Mouse (Mus musculus): ENCODE data around the gene Fgf14.
"Not testable (repeated sequence)": the region's sequence is repeated elsewhere in the genome, so short reads cannot be mapped to it uniquely, and the experiment has no call there.

Fgf14 gene

GRCm38 (mm10) chr14:124195331-124195730 is 481.6 kb downstream of the Fgf14 start:
- DNase-seq (ENCODE audit: low read depth, low spot score) = no peak

DNA sequence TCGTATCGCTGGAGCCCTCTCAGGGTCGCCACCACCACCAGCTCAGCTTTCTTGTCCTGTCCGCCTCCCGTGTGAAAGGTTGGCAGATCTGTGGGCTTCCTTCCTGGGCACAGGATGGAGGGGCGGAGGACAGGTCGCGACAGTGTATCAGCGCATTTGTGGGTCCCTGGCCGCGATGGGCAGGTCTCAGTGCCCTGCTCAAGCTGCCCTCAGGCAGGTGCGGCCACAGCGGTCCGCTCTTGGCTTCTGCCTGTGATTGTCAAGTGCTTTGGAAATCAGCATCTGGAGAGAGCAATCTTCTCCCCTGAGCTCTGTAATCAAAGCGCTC is 484.1 kb downstream of the Fgf14 start:
- no peak for DNase-seq (ENCODE audit: low read depth, low spot score)

GRCm38 (mm10) chr14:124191913-124192814 is 484.8 kb downstream of the Fgf14 start:
- no peak for DNase-seq (ENCODE audit: low read depth, low spot score)

- no peak for DNase-seq (ENCODE audit: low read depth, low spot score)
Measured at GRCm38 (mm10) chr14:124180265-124180664, 496.7 kb downstream of the Fgf14 start.

DNA sequence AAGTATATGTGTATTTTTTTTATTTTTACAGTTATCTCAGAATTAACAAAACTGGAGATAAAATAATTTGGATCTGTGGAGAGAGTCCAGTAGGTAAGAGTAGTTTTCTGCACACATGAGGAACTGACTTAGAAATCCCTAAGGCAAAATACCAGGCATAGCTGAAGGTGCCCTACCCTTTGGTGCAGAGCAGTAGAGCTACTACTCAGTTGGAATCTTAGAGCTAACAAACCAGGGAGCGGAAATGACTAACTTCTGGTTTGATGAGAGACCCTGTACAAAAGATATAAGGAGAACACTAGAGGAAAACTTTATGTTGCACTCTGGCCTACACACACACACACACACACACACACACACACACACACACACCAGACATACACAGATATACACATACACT is 502.8 kb downstream of the Fgf14 start:
- no peak for DNase-seq (ENCODE audit: low read depth, low spot score)

DNA sequence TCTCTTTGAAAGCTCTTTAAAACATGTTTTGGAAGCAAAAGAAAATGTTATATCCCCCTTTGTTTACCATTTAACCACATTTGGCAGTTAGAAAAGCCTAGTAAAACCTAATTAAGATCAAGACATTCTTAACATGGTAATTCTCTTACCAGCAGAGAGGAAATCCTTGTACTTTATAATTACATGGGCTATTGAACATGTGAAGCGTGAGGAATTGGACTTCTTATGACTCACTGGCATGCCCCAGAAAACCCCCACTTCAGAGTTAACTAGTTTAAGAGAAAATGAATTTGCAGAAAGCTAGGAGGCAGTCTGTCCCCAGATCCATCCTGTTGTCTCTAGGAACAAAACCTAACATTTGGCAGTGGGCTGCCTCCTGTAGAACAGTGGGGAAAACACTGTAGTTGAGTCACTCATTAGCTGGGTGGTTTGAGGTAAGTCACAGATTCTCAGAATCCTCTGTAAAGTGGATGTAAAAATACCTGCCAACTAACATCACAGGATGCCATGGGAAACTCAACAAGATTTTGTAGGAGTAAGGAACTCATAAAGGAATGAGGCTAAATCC is 513.2 kb downstream of the Fgf14 start:
- DNase-seq (ENCODE audit: low read depth, low spot score) = no peak

DNA sequence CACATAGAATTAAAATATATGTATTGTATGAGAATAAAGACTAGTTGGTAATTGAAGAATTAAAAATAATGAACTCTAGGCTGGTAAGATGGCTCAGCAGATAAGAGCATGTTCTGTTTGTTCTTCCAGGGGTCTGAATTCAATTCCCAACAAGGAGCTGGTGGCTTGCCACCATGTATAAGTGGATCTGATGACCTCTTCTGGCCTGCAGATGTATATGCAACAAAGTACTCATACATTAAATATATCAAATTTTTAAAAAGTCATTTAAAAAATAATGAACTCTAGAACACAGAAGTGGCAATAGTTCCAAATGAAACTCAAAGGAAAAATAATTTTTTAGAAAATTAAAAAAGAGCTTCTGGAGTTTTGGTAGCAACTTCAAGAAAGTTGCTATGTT is 529.5 kb downstream of the Fgf14 start:
- DNase-seq (ENCODE audit: low read depth, low spot score) = no peak

- DNase-seq (ENCODE audit: low read depth, low spot score) = no peak
Measured at GRCm38 (mm10) chr14:124107205-124107873, 569.6 kb downstream of the Fgf14 start.

DNA sequence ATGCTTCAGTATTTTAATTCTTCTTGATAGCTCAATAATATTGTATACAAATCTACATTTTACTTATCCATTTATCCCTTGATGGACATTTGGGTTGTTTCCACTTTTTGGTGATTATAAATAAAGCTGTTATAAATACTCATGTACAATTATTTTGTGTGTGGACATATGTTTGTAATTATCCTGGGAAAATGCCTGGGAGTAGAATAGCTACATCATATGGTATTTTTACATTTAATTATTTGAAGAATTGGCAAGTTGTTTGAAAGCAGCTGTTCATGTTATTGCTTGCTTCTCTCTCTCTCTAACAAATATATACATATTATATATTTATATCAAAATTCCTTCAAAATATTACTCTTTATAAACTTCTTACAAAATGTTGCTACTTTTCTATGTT is 593.8 kb downstream of the Fgf14 start:
- DNase-seq (ENCODE audit: low read depth, low spot score) = no peak

DNA sequence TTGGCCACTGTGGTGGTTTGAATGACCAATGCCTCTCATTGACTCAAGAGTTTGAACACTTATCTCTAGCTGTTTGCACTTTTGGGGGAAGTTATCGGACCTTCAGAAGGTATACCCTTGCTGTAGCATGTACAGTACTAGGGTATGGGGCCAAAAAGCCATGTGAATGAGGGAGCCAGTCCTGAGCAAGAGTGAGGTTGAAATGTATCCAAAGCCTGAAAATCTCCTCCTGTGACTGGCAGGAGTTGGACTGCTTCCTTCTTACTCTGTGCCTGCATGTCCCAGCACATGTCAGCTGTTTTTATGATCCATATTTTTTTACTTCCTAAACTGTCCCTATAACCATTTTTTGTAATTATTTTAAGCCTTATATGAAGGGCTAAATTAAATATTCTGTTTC is 632.9 kb downstream of the Fgf14 start:
- no peak for DNase-seq (ENCODE audit: low read depth, low spot score)

DNA sequence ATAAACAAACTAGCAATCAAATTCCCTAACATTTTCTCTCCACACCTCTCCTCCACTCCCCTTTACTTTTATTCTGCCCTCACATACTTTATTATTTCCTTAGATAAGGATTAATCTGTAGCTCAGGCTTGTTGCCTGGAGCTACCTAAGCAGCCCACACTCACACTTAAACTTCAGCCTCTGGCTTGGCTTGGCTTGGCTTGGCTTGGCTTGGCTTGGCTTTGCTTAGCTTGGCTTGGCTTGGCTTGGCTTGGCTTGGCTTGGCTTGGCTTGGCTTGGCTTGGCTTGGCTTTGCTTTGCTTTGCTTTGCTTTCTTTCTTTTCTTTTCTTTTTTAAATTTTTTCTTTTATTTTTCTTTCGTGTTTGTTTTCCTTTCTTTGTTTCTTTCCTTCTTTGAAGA is 636.3 kb downstream of the Fgf14 start:
- no peak for DNase-seq (ENCODE audit: low read depth, low spot score)

DNA sequence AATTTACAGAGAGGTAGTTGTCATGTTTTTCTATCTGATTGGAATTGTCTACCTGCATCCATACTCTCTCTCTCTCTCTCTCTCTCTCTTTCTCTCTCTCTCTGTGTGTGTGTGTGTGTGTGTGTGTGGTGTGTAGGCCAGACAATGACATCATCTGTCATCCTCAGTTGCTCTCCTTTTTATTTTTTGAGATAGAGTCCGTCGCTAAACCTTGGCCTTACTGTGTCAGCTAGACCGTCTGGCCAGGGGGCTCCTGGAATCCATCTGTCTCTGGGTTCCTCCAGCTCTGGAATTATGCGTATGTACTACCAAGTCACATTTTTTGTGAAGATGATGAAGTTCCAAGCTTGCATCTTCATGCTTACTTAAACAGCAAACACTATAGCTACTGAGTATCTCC is 639.5 kb downstream of the Fgf14 start:
- no peak for DNase-seq (ENCODE audit: low read depth, low spot score)

DNA sequence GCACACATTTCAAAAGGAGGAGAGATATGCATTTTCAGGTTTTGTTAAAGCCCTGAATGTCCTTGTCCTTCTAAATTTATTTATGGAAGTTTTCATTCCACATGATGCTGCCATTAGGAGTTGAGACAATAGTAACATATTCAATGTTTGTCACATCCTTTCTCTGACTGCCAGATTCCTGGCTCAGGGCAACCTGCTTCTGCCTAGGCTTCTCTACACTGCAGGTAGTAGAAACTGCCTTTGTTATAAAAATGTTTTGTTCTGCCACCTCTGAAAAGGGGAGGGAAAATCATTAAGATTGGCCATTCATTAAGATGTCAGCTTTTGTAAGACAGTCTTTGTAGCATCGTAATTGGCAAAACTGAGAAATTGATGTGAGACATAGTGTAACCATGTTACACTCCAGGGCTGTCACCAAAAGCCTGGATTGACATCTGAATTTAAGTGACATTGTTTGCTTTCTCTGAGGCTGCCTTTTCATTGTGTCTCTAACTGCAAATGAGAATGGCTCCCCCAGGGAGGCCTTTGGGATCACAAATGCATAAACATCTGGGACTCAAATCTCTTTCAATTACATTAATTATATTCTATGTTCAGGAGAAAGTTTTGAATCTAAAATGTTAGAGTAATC is 640.2 kb downstream of the Fgf14 start:
- no peak for DNase-seq (ENCODE audit: low read depth, low spot score)

DNA sequence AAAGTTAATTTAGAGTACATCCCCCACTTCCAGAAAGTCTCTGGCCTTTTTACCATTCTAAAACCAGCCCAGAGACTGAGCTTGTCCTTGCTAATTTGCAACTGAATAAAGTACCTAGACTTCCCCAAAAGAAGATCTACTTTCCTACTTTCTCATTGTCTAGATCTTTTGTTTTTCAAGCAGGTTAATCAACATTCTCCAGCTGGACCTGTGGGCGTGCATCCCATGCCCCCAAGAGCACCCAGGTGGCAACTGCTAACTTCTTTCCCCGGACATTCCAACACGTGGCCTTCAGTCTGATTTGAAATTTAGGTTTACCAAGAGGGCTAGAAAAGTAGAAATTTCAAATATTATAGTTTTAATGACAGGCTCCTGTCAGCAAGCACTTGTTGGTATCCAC is 643.6 kb downstream of the Fgf14 start:
- not testable (repeated sequence) for DNase-seq (ENCODE audit: low read depth, low spot score)

- no peak for DNase-seq (ENCODE audit: low read depth, low spot score)
Measured at GRCm38 (mm10) chr14:124027886-124028670, 648.8 kb downstream of the Fgf14 start.

GRCm38 (mm10) chr14:123990591-123991195 is 686.2 kb downstream of the Fgf14 start:
- no peak for DNase-seq (ENCODE audit: low read depth, low spot score)

GRCm38 (mm10) chr14:123967996-123968395 is 708.9 kb downstream of the Fgf14 start:
- no peak for DNase-seq (ENCODE audit: low read depth, low spot score)

DNA sequence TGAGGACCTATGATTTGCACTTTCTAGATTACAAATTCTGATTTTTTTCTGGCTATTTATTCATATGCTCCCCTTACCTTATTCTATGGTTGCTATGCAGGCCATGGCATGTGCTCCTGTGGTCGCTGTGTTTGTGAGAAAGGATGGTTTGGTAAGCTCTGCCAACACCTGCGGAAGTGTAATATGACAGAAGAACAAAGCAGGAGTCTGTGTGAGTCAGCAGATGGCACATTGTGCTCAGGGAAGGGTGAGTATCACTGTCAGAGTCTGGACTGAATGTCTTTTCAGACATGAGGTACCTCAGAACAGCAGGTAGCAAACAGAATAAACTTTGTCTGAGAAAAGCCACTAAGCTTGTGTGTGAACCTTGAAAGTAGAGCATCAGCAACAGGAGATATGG is 710.4 kb downstream of the Fgf14 start:
- no peak for DNase-seq (ENCODE audit: low read depth, low spot score)

Data from retina, adult 2 months (tissue).